Mouse (Mus musculus) spleen, adult 2 months (tissue): ENCODE measurements around the gene Col6a4. TPM values are rescaled to one million over a fixed set of nuclear protein-coding genes. Genes with fewer than 3 reads are reported as not detected.

Experiments
- DNase-seq, 2 experiments: peaks; one replicate each; pipeline versions ENCODE4 v3.0.0 to v3.0.0-alpha.2; 2012 to 2021; ENCODE audit warnings: low spot score in 2 of 2, low read depth in 1 of 2
- H3K27ac ChIP-seq: fragments of 200-500 bp; 2 replicates; pipeline ENCODE4 v1.5.1; 2012; ENCODE audit warnings: low read length, inconsistent platforms; ENCODE audit not compliant: insufficient read depth
- H3K27me3 ChIP-seq: fragments of 200-500 bp; 2 replicates; pipeline ENCODE4 v1.6.1; 2012; ENCODE audit warnings: mild to moderate bottlenecking, moderate library complexity, low read length, inconsistent platforms; ENCODE audit not compliant: control insufficient read depth, insufficient read depth
- H3K36me3 ChIP-seq: fragments of 200-500 bp; 2 replicates; pipeline ENCODE4 v1.6.1; 2012; ENCODE audit warnings: mild to moderate bottlenecking, low read length, inconsistent platforms; ENCODE audit not compliant: control insufficient read depth, insufficient read depth
- H3K4me1 ChIP-seq: fragments of 200-500 bp; 2 replicates; pipeline ENCODE4 v1.6.1; 2011; ENCODE audit warnings: inconsistent platforms; ENCODE audit not compliant: control insufficient read depth, insufficient read depth, insufficient read length
- H3K4me3 ChIP-seq: fragments of 200-500 bp; 2 replicates; pipeline ENCODE4 v1.5.1; 2011; ENCODE audit warnings: mild to moderate bottlenecking, inconsistent platforms; ENCODE audit not compliant: insufficient read depth, insufficient read length; ENCODE audit errors: extremely low read depth
- CTCF ChIP-seq: fragments of 200-500 bp; IDR thresholded peaks from 2 replicates; pipeline ENCODE4 v1.5.1; 2011; ENCODE audit warnings: mild to moderate bottlenecking, inconsistent platforms; ENCODE audit not compliant: insufficient read depth, insufficient read length, insufficient replicate concordance; ENCODE audit errors: extremely low read depth
- POLR2A ChIP-seq: fragments of 200-500 bp; IDR thresholded peaks from 2 replicates; pipeline ENCODE4 v1.6.1; 2011; ENCODE audit warnings: low read depth, low read length, inconsistent platforms
- WGBS: fragments of 180-500 bp; shearing (Covaris S2); methylation state at CpG from one replicate; pipeline ENCODE4 v1.1.7; 2018; 5-methylcytosine and 5-hydroxymethylcytosine counted together
- polyA plus RNA-seq: library from polyadenylated mRNA; depleted of rRNA; stranded (reverse); fragments of >200 nt; gene quantifications from 2 replicates; pipeline ENCODE4 v1.2.3, GENCODE M21; 2012

Col6a4 gene
- polyA plus RNA-seq, 1 experiment = 4.1 TPM

DNA sequence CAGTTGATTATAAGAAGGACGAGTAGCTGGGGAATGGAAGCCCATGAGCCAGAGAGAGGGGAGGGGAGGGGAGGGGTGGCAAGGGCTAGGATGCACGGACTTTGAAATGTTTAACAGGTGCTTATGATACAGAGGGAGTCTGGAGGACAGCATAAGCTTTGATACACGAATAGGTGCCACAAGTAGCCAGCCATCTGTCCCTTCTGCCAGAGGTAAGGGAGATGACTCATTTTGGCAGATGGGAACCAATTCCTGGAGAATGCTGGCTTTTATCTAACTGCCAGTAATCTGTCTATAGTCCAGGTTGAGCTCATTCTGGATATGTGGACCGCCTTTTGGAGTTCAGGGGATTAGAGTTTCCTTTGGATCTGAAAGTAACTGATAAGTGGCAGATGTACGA, 20.3 kb downstream of the Col6a4 start:
- TF ChIP-seq CTCF (no peak), POLR2A (no peak)
- Histone ChIP-seq H3K4me1 (no peaks in the 10 kb centered on the region; the same call in 1 of the 2 replicates), H3K27ac (no peak overlapping the region), H3K27me3 (no peaks in the 10 kb centered on the region), H3K36me3 (no peaks in the 10 kb centered on the region), H3K4me3 (no peak overlapping the region)
- 76% methylated on average over 5 of the region's 5 CpGs for WGBS
- no peak for DNase-seq

DNA sequence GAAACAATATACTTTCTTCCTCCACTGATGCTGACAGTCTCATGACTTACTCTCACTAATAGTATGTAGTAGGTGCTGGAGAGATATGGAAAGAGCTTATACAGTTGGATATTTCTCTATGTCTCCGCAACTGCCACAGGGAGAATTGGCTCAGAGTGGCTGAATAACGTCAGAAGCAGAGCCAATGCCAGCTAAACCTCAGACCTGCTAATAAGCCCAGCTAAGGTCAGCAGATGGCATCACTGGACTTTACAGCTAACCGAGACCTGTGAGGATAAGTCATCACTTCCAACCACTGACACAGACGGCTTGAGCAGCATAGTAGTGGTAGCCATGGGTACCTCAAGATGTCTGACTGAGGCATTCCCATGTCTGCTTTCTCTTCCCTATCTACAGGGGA, 22.6 kb downstream of the Col6a4 start:
- TF ChIP-seq POLR2A = no peak
- TF ChIP-seq CTCF = no peak
- no peak for DNase-seq
- Histone ChIP-seq H3K36me3 (no peaks in the 10 kb centered on the region), H3K4me1 (no peaks in the 10 kb centered on the region; the same call in 1 of the 2 replicates), H3K27me3 (no peaks in the 10 kb centered on the region), H3K27ac (no peak overlapping the region), H3K4me3 (no peak overlapping the region)
- 83% methylated on average over 4 of the region's 4 CpGs for WGBS

DNA sequence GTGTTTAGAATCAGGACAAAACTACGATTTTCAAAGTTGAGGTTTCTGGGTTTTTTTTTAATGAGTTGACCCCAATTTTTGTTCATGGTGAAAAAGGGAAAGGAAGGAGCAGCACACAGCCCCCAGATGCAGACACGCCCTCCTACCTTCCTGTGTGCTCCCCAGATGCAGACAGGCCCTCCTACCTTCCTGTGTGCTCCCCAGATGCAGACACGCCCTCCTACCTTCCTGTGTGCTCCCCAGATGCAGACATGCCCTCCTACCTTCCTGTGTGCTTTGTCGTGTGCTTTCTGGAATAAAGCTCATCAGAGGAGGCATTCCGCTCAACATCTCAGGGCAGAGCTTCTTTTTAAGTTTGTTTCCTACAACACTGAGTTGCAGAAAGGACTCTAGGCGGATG, 24.9 kb downstream of the Col6a4 start:
- no peaks in the 10 kb centered on the region; the same call in 1 of the 2 replicates for H3K4me1 ChIP-seq
- TF ChIP-seq CTCF (no peak), POLR2A (no peak)
- DNase-seq = no peak
- no peak overlapping the region for H3K27ac ChIP-seq
- no peaks in the 10 kb centered on the region for H3K36me3 ChIP-seq
- H3K4me3 ChIP-seq = no peak overlapping the region
- WGBS = 37% methylated on average over 6 of the region's 6 CpGs
- H3K27me3 ChIP-seq = no peaks in the 10 kb centered on the region

DNA sequence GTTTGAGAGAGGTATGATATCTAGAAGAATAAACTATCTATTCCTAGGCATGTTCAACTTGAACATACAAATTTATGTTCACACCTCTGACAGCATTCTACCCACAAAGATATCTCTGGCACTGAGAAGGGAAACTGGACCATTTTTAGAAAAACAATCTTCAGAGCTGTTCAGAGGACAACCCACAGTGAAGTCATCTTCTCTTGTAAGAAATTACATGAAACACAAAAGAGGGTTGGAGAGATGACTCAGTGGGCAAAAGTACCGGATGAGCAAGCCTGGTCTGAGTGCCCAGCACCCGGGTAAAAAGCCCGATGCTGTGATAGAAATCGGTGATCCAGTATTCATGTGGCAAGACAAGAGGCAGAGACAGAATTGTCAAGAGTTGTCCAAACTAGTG, 43.1 kb downstream of the Col6a4 start:
- no peak for TF ChIP-seq CTCF
- no peak for TF ChIP-seq POLR2A
- 96% methylated on average over 4 of the region's 4 CpGs for WGBS

DNA sequence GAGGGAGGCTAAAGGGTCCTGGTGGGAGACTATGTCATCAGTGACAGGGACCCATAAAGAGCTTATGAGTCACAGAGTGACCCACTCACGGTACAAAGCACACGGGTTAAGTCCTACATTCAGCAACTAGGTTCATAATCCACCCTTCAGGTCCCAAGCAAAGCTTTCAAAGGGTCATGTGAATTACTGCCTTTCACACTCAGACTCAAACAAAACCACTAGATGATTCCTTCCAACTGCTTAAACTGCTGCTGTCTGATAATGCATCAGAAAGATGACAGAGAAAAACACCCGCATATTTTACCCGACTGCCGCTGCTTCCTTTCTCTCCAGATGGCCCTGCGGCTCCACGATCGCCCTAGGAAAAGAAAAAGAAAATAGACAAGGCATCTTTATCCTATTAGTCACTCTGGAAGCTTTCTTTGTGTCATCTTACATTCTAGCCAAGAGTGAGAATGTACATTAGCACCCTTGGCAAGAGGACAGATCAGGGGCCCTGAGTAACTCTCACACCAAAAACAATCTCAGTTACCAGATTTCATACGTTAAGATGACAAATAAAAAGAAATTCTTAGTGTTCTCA, 52.6 kb downstream of the Col6a4 start:
- Histone ChIP-seq H3K27ac (no peak overlapping the region), H3K27me3 (no peaks in the 10 kb centered on the region), H3K4me3 (no peak overlapping the region), H3K36me3 (no peaks in the 10 kb centered on the region), H3K4me1 (no peaks in the 10 kb centered on the region)
- TF ChIP-seq CTCF = no peak
- DNase-seq = no peak
- 89% methylated on average over 9 of the region's 9 CpGs for WGBS

More for the DNA sequence above, 43.1 kb downstream of the Col6a4 start:
- no peaks in the 10 kb centered on the region for H3K36me3 ChIP-seq
- H3K4me1 ChIP-seq = no peaks in the 10 kb centered on the region
- no peak overlapping the region for H3K27ac ChIP-seq
- H3K27me3 ChIP-seq = no peaks in the 10 kb centered on the region
- DNase-seq = no peak
- H3K4me3 ChIP-seq = no peak overlapping the region

DNA sequence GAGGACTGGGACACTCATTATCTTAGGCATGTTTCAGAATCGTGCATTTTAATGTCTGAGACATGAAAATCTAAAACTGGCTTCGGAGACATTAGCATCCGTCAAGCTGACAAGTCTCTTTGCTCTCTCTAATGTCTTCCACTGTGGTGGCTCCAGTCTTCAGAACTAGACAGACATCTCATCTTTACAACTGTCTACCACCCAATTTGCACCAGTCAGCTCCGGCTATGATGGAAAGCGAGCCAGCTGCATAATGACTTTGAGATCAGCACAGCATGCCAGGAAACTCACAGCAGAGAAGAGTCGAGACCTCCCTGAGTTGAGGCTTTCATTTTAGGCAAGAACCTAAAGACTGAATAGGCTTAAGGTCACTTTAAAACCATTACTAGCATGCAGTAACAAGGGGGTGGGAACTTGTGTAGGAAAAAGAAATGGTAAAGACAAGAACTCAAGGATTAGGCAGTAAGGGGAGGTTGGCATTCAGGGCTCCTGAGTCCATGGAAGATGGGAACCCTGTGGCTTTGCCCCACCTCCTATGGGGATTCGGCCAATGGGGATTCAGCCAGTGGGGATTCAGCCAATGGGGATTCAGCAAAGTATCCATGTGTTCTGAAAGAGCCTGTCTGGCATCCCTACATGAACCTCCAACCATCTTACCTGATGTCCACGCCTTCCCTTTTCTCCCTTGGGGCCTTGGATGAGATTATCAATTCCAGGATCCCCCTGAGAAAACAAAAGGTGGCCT, 56.5 kb downstream of the Col6a4 start:
- 80% methylated on average over 8 of the region's 8 CpGs for WGBS
- Histone ChIP-seq H3K4me1 (no peaks in the 10 kb centered on the region), H3K36me3 (no peaks in the 10 kb centered on the region), H3K4me3 (no peak overlapping the region), H3K27me3 (no peaks in the 10 kb centered on the region), H3K27ac (no peak overlapping the region)
- no peak for TF ChIP-seq POLR2A
- no peak for DNase-seq

DNA sequence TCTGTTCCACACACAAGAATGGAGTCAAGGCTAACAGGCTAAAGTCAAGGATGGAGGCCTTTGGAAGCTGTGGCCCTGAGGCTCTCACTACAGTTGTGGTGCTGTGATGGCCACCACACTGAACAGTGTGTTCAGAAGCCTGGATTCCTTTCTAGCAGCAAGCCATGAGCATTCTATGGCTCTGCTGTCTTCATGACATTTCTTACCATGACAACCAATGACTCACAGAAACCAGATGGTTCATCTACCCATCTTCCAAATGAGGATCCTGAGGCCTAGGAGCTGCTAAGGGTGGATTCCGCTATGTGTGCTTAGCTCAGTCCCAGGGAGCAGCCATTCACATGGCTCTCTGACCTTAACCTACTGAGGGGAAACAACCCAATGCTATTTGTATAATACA, 57.3 kb downstream of the Col6a4 start:
- TF ChIP-seq POLR2A = no peak
- TF ChIP-seq CTCF = no peak
- H3K27ac ChIP-seq = no peak overlapping the region
- no peak for DNase-seq
- H3K36me3 ChIP-seq = no peaks in the 10 kb centered on the region
- 88% methylated on average over 1 of the region's 1 CpGs for WGBS
- H3K4me3 ChIP-seq = no peak overlapping the region
- H3K4me1 ChIP-seq = no peaks in the 10 kb centered on the region
- no peaks in the 10 kb centered on the region for H3K27me3 ChIP-seq
